Mouse (Mus musculus): ENCODE data around the gene AC170998.1. TPM values are rescaled to one million over a fixed set of nuclear protein-coding genes. Genes with fewer than 3 reads are reported as not detected.
A peak's percentile ranks its signal among the peaks of the same experiment; 100 is the strongest.

Gene AC170998.1
- polyA plus RNA-seq, 1 experiment from 2014 or later: 3.4 TPM

GRCm38 (mm10) chr17:28743916-28744315, 18.0 kb downstream of the AC170998.1 start:
- DNase-seq (ENCODE audit: low spot score): no peak
- H3K36me3 ChIP-seq: peaks cover 100% of the 10 kb centered on the region
- H3K9me3 ChIP-seq (replicated peaks): no peaks in the 10 kb centered on the region
- no peak overlapping the region for H3K4me3 ChIP-seq
- WGBS: 88% methylated on average over 9 of the region's 9 CpGs
- no peaks in the 10 kb centered on the region for H3K4me1 ChIP-seq
- H3K27ac ChIP-seq (replicated peaks): no peak overlapping the region
- H3K27me3 ChIP-seq (ENCODE audit: low read depth, poor library complexity, severe bottlenecking): no peaks in the 10 kb centered on the region

GRCm38 (mm10) chr17:28745773-28746172, 19.9 kb downstream of the AC170998.1 start:
- DNase-seq (ENCODE audit: low spot score): no peak
- 93% methylated on average over 6 of the region's 6 CpGs for WGBS
- no peak overlapping the region for H3K27ac ChIP-seq (replicated peaks)
- H3K9me3 ChIP-seq (replicated peaks): no peaks in the 10 kb centered on the region
- H3K4me3 ChIP-seq: no peak overlapping the region
- H3K36me3 ChIP-seq: peaks cover 83% of the 10 kb centered on the region
- H3K27me3 ChIP-seq (ENCODE audit: low read depth, poor library complexity, severe bottlenecking): no peaks in the 10 kb centered on the region
- no peaks in the 10 kb centered on the region for H3K4me1 ChIP-seq

- 96% methylated on average over 4 of the region's 4 CpGs for WGBS
- no peaks in the 10 kb centered on the region for H3K4me1 ChIP-seq
- H3K27me3 ChIP-seq (ENCODE audit: low read depth, poor library complexity, severe bottlenecking): no peaks in the 10 kb centered on the region
- H3K27ac ChIP-seq (replicated peaks): no peak overlapping the region
- H3K36me3 ChIP-seq: peaks cover 61% of the 10 kb centered on the region
- no peaks in the 10 kb centered on the region for H3K9me3 ChIP-seq (replicated peaks)
- DNase-seq (ENCODE audit: low spot score): no peak
- H3K4me3 ChIP-seq: no peak overlapping the region
Observed at GRCm38 (mm10) chr17:28748001-28748400, 22.1 kb downstream of the AC170998.1 start.

GRCm38 (mm10) chr17:28750580-28750979, 24.7 kb downstream of the AC170998.1 start:
- no peak overlapping the region for H3K4me3 ChIP-seq
- 88% methylated on average over 6 of the region's 6 CpGs for WGBS
- H3K36me3 ChIP-seq: peaks cover 35% of the 10 kb centered on the region
- H3K4me1 ChIP-seq: no peaks in the 10 kb centered on the region
- DNase-seq (ENCODE audit: low spot score): no peak
- no peaks in the 10 kb centered on the region for H3K27me3 ChIP-seq (ENCODE audit: low read depth, poor library complexity, severe bottlenecking)
- H3K27ac ChIP-seq (replicated peaks): no peak overlapping the region
- H3K9me3 ChIP-seq (replicated peaks): no peaks in the 10 kb centered on the region

- H3K27me3 ChIP-seq (ENCODE audit: low read depth, poor library complexity, severe bottlenecking): no peaks in the 10 kb centered on the region
- H3K36me3 ChIP-seq: no peaks in the 10 kb centered on the region
- no peaks in the 10 kb centered on the region for H3K9me3 ChIP-seq (replicated peaks)
- no peak overlapping the region for H3K4me3 ChIP-seq
- 77% methylated on average over 5 of the region's 5 CpGs for WGBS
- H3K4me1 ChIP-seq: no peaks in the 10 kb centered on the region
- no peak for DNase-seq (ENCODE audit: low spot score)
- no peak overlapping the region for H3K27ac ChIP-seq (replicated peaks)
Observed at GRCm38 (mm10) chr17:28756447-28756846, 30.6 kb downstream of the AC170998.1 start.

GRCm38 (mm10) chr17:28757470-28757869, 31.6 kb downstream of the AC170998.1 start:
- Histone ChIP-seq H3K27me3 (ENCODE audit: low read depth, poor library complexity, severe bottlenecking) (no peaks in the 10 kb centered on the region), H3K9me3 (replicated peaks) (no peaks in the 10 kb centered on the region), H3K27ac (replicated peaks) (no peak overlapping the region), H3K4me1 (no peaks in the 10 kb centered on the region), H3K4me3 (no peak overlapping the region), H3K36me3 (no peaks in the 10 kb centered on the region)
- WGBS: 90% methylated on average over 2 of the region's 2 CpGs
- no peak for DNase-seq (ENCODE audit: low spot score)

GRCm38 (mm10) chr17:28760736-28761312, 34.9 kb downstream of the AC170998.1 start:
- no peaks in the 10 kb centered on the region for H3K4me1 ChIP-seq
- no peak overlapping the region for H3K4me3 ChIP-seq
- no peaks in the 10 kb centered on the region for H3K9me3 ChIP-seq (replicated peaks)
- no peaks in the 10 kb centered on the region for H3K36me3 ChIP-seq
- WGBS: 76% methylated on average over 8 of the region's 8 CpGs
- DNase-seq (ENCODE audit: low spot score): no peak
- no peak overlapping the region for H3K27ac ChIP-seq (replicated peaks)
- no peaks in the 10 kb centered on the region for H3K27me3 ChIP-seq (ENCODE audit: low read depth, poor library complexity, severe bottlenecking)

- Histone ChIP-seq H3K27me3 (ENCODE audit: low read depth, poor library complexity, severe bottlenecking) (no peaks in the 10 kb centered on the region; the same call in 1 of the 2 replicates), H3K27ac (replicated peaks) (no peak overlapping the region), H3K4me1 (no peaks in the 10 kb centered on the region), H3K36me3 (no peaks in the 10 kb centered on the region), H3K9me3 (replicated peaks) (no peaks in the 10 kb centered on the region), H3K4me3 (no peak overlapping the region)
- DNase-seq (ENCODE audit: low spot score): peak; percentile 63
- WGBS: 17% methylated on average over 3 of the region's 3 CpGs
Observed at GRCm38 (mm10) chr17:28761871-28762270, 36.0 kb downstream of the AC170998.1 start.

GRCm38 (mm10) chr17:28766203-28766602, 40.3 kb downstream of the AC170998.1 start:
- no peaks in the 10 kb centered on the region for H3K36me3 ChIP-seq
- DNase-seq (ENCODE audit: low spot score): no peak
- peaks cover 36% of the 10 kb centered on the region for H3K27me3 ChIP-seq (ENCODE audit: low read depth, poor library complexity, severe bottlenecking)
- WGBS: 75% methylated on average over 3 of the region's 3 CpGs
- H3K9me3 ChIP-seq (replicated peaks): no peaks in the 10 kb centered on the region
- H3K4me1 ChIP-seq: peaks cover 19% of the 10 kb centered on the region
- H3K4me3 ChIP-seq: no peak overlapping the region
- no peak overlapping the region for H3K27ac ChIP-seq (replicated peaks)

GRCm38 (mm10) chr17:28766781-28767515, 41.1 kb downstream of the AC170998.1 start:
- H3K27ac ChIP-seq (replicated peaks): no peak overlapping the region
- H3K27me3 ChIP-seq (ENCODE audit: low read depth, poor library complexity, severe bottlenecking): peaks cover 43% of the 10 kb centered on the region
- WGBS: 81% methylated on average over 11 of the region's 11 CpGs
- H3K36me3 ChIP-seq: no peaks in the 10 kb centered on the region
- DNase-seq (ENCODE audit: low spot score): no peak
- H3K9me3 ChIP-seq (replicated peaks): no peaks in the 10 kb centered on the region
- peaks cover 19% of the 10 kb centered on the region for H3K4me1 ChIP-seq
- no peak overlapping the region for H3K4me3 ChIP-seq

GRCm38 (mm10) chr17:28769121-28769874, 43.4 kb downstream of the AC170998.1 start, which contains the start of gene Mapk13:
Gene Mapk13 (plus strand): TSS chr17:28769297.
- H3K4me1 ChIP-seq: peaks cover 19% of the 10 kb centered on the region
- 3% methylated on average over 57 of the region's 58 CpGs for WGBS
- peak; percentile 38 for DNase-seq (ENCODE audit: low spot score)
- 0 out of 2 replicates have a peak, but pooled peaks cover 2% of the 10 kb centered on the region for H3K9me3 ChIP-seq (replicated peaks)
- H3K27ac ChIP-seq (replicated peaks): peak within 1 kb of the TSS; percentile 52; the same call in 1 of the 2 replicates
- no peaks in the 10 kb centered on the region for H3K36me3 ChIP-seq
- peak within 1 kb of the TSS; percentile 58 for H3K4me3 ChIP-seq
- H3K27me3 ChIP-seq (ENCODE audit: low read depth, poor library complexity, severe bottlenecking): peaks cover 47% of the 10 kb centered on the region

GRCm38 (mm10) chr17:28769875-28770421, 44.1 kb downstream of the AC170998.1 start:
- Histone ChIP-seq H3K27me3 (ENCODE audit: low read depth, poor library complexity, severe bottlenecking) (peaks cover 47% of the 10 kb centered on the region), H3K4me1 (peaks cover 19% of the 10 kb centered on the region), H3K36me3 (no peaks in the 10 kb centered on the region), H3K27ac (replicated peaks) (peak overlapping the region; percentile 52; the same call in 1 of the 2 replicates), H3K4me3 (peak overlapping the region; percentile 58), H3K9me3 (replicated peaks) (0 out of 2 replicates have a peak, but pooled peaks cover 3% of the 10 kb centered on the region)
- whole genome bisulfite sequencing: 9% methylated on average over 24 of the region's 24 CpGs
- peak; percentile 51 for DNase-seq (ENCODE audit: low spot score)

All from midbrain, embryonic 10.5 days (tissue).